Mouse (Mus musculus) right cerebral cortex, postnatal 10 days (tissue): Measurements from ENCODE around the gene Zfpm1.

Source experiments
- DNase-seq, 2 experiments: peaks; one replicate each; pipeline ENCODE4 v3.0.0; 2021; ENCODE audit warnings: low spot score in 2 of 2

Gene Zfpm1

GRCm38 (mm10) chr8:122282035-122282358 is at the start of gene Zfpm1:
Gene Zfpm1, plus strand, starts transcription at chr8:122282141.
- DNase-seq: no peak

GRCm38 (mm10) chr8:122234055-122234454 is 47.9 kb upstream of the Zfpm1 start:
- DNase-seq: peak; percentile 56 to 70

GRCm38 (mm10) chr8:122236521-122236920 is 45.4 kb upstream of the Zfpm1 start:
- no peak for DNase-seq

DNA sequence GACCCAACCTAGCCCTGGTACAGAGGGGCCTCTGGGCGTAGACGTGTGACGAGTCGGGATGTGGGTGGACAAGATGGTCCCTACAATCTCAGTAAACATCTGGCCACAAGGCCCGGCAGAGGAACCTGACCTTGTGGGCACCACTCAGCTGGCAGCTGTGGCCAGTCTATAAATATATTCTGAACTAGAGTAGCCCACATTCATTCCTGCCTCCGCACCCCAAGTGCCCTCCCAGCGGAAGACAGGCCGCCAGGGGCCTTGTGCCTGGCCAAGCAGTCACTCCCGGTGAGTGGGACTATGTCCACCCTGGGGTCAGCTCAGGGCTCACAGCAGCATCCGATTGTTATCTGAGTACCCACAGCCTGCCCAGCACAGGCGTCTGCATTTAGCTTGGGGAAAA is 43.7 kb upstream of the Zfpm1 start:
- no peak for DNase-seq

DNA sequence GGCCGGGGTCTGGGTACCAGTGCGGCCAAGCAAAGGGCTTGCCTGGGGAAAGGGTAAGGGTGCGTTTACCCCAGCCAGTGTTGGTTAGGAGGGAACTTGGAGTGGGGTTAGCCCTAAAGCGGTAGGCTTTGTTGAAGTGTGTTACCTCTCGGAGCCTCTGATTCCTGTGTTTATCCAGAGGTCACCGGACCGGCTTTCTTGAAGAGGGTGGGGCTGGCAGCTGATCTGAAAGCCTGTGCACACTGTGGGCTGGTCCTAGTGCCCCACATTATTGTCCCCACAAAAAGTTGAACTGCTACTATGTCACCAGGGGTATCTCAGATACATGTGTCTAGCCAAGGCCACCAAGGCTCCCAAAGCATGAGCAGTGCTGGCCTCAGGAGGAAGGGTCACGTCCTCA is 43.2 kb upstream of the Zfpm1 start:
- no peak for DNase-seq

DNA sequence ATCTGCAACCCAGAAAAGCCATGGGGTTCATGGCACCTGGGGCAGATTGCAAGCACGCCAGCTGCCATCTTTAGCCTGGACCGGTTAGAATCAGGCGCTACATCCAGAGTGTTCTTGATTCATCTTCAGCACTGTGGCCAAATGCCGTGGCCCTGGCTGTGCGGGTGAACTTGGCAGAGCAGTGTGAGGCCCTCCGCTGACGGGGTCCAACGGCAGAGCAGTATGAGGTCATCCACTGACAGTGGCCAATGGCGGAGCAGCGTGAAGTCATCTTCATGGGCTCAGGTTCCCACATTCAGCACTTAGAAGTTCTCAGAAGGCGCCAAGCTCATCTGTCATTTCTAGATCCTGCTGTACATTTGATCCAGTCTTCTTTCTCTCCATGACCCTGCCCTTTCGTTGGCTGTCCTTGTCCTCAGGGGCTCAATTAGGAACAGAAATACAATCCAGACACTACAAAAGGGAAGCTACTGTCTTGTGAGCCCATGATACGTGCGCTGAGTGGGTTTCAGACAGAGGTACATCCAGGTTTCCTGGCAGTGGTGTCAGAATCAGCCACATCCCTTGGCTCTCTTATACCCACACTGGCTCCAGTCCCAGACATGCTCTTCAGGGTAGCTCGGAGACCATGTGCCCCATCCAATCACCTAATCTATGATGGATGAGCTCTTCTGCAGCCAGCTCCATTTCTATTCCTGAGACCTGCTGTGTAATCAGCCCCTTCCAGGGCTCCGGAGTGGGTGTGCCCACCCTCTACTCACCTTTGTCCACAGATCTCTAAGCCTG is 41.5 kb upstream of the Zfpm1 start:
- DNase-seq: no peak

- no peak for DNase-seq
Measured at GRCm38 (mm10) chr8:122243310-122243709, 38.6 kb upstream of the Zfpm1 start.

- no peak for DNase-seq
Measured at GRCm38 (mm10) chr8:122245161-122245560, 36.8 kb upstream of the Zfpm1 start.

- no peak for DNase-seq
Measured at GRCm38 (mm10) chr8:122246257-122247211, 35.4 kb upstream of the Zfpm1 start.

GRCm38 (mm10) chr8:122251739-122252138 is 30.2 kb upstream of the Zfpm1 start:
- DNase-seq: no peak

DNA sequence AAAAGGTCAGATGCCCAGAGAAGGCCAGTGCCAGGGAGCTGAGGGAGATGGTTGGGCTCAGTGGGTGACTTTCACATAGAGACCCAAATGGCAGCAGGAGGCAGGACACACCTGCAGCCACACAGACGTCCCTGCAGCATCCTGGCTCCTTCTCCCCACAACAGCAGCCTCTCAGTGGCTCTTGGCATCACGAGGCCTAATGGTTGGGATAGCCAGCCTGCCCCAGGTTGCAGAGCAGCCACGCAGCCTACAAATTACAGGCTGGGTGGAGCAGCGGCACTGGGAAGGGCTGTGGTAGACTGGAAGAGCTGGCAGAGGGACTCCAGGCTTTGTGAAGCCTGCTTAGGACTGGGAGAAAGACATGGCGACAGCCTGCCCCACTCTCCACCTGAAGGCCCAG is 29.6 kb upstream of the Zfpm1 start:
- DNase-seq: no peak

- DNase-seq: peak in 1 of 2 experiments; percentile 71
Measured at GRCm38 (mm10) chr8:122259351-122259750, 22.6 kb upstream of the Zfpm1 start.

- no peak for DNase-seq
Measured at GRCm38 (mm10) chr8:122260755-122261154, 21.2 kb upstream of the Zfpm1 start.

DNA sequence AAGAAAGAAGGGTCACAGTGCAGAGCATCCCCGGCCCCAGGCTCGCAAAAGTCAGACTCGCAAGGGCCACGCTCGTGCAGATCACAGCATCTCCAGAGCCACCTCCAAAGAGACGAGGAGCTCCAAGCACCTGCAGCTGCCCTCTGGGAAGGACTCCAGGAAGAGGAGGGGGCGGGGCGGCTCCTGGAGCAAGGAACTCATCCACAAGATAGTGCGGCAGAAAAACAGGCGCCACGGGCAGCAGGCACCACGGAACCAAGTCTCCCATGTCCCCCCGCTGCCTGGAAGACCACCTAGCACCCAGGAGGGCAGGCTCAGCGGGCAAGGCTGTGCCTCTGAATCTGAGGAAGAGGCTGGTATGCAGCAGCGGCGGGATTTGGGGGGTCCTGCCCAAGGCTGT is 19.1 kb upstream of the Zfpm1 start:
- no peak for DNase-seq

GRCm38 (mm10) chr8:122264243-122264642 is 17.7 kb upstream of the Zfpm1 start:
- DNase-seq: peak; percentile 68 to 76

DNA sequence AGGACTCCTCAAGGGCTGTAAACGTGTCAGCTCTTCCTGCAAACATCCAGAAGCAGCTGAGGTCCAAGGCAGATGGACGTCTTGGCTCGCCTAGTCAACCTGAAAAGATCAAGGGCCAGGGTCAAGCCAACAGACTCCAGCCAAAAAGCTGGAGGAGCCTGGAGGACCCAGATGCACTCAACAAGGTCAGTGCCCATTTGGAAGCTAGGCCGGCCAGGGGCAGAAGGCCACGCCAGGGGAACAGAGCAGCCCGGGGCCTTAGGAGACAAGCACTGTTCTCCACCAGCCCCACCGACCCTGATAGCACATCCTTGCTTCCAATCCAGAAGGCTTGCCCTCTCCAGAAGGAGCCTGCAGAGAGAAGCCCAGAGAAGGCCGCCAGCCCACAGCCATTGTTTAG is 16.4 kb upstream of the Zfpm1 start:
- DNase-seq: no peak

GRCm38 (mm10) chr8:122266867-122267266 is 15.1 kb upstream of the Zfpm1 start:
- DNase-seq: peak in 1 of 2 experiments; percentile 52

- no peak for DNase-seq
Measured at GRCm38 (mm10) chr8:122268861-122269260, 13.1 kb upstream of the Zfpm1 start.

DNA sequence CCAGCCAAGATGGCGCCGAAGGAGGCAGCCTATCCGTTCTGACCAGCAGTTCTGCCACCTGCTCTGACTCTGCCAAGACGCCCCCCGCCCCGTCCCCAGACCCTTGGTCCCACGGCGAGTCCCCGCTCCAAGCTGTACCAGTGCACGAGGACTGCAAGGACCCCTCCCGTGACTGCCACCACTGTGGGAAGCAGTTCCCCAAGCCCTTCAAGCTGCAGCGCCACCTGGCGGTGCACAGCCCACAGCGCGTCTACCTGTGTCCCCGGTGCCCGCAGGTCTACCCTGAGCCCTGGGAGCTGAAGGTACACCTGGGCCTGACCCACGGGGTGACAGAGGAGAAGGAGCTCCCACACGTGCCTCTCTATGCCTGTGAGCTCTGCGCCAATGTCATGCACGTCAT is 12.5 kb upstream of the Zfpm1 start:
- peak; percentile 77 to 86 for DNase-seq

- DNase-seq: no peak
Measured at GRCm38 (mm10) chr8:122270555-122270954, 11.4 kb upstream of the Zfpm1 start.

GRCm38 (mm10) chr8:122273152-122273551 is 8.8 kb upstream of the Zfpm1 start:
- peak; percentile 64 to 80 for DNase-seq

GRCm38 (mm10) chr8:122273826-122274225 is 8.1 kb upstream of the Zfpm1 start:
- DNase-seq: no peak
